Mouse (Mus musculus): ENCODE results near the gene Car4.

Gene Car4

GRCm38 (mm10) chr11:85003566-85003965, 46.0 kb downstream of the Car4 start:
- DNase-seq (ENCODE audit: extremely low spot score, low spot score): no peak

GRCm38 (mm10) chr11:85013121-85013520, 55.5 kb downstream of the Car4 start:
- DNase-seq (ENCODE audit: extremely low spot score, low spot score): no peak
